29 mouse cellular contexts compared by ENCODE assay signal in the genomic region with DNA sequence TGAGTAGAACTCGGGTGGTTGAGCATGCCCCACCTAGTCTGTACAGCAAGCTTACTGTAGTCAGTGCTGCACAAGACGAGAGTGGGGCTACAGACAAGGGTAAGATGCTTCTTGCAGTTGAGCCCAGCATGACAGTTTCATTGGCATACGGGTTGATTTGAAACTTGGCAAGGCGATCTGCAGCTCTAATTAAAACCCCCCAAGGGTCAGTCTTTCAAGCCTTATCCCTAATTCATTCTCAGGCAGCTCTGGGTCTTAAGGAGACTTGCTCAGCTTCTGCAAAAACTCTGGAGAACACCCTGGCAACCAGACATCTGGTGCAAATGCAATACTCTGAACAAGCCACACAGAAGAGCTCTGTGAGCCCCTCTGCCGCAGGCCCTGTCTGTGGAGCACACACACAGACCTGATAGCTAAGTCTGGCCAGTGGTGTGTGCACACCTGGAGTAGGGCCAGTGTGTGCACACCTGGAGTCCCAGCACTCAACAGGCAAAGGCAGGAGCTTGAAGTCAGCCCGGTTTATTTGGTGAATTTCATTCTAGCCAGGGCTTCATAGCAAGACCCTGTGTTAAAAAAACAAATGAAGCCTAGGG. TPM values are rescaled to one million over a fixed set of nuclear protein-coding genes. Genes with fewer than 3 reads are reported as not detected.
A peak's percentile ranks its signal among the peaks of the same experiment; 100 is the strongest.
DNase-seq lines count a peak whose midpoint lies in the region; ATAC-seq lines count a peak whose summit lies in the region.
"Had no signal": no experiment of that assay in that cellular context is flagged by ENCODE, and none has a peak within 500 bp of the region (broad histone marks: within the 10 kb centered on the region; RNA-seq: fewer than 3 reads in every experiment).

No protein-coding gene starts in this region.

- no peak overlapping the region for H3K9ac ChIP-seq in forebrain, embryonic 16.5 days (replicated peaks; ENCODE audit: low read depth, low read length)
- H3K9ac ChIP-seq in midbrain, embryonic 14.5 days (replicated peaks; ENCODE audit: low read length), result no peak overlapping the region
- H3K9ac ChIP-seq: embryonic facial prominence, embryonic 15.5 days; forebrain, embryonic 13.5 days; heart, embryonic 13.5 days; intestine, embryonic 15.5 days; liver, embryonic 14.5 days; neural tube, embryonic 13.5 days had no signal

- peaks cover 10% of the 10 kb centered on the region for H3K4me1 ChIP-seq in forebrain, embryonic 16.5 days (replicated peaks; ENCODE audit: control insufficient read depth, insufficient read depth, low read length)
- H3K4me1 ChIP-seq in forebrain, embryonic 10.5 days, result peaks cover 27% of the 10 kb centered on the region
- peaks cover 8% of the 10 kb centered on the region for H3K4me1 ChIP-seq in midbrain, embryonic 14.5 days (ENCODE audit: control insufficient read depth, insufficient read depth, low read length)
- peaks cover 26% of the 10 kb centered on the region for H3K4me1 ChIP-seq in midbrain, embryonic 10.5 days

- intact Hi-C loops in left cerebral cortex, postnatal 4 days (cut with DNase I), result loop anchor here (5.0 kb wide), 1 partner anchor 48 kb away; the partner anchor contains the start of gene Kras
- intact Hi-C loops in left cerebral cortex, postnatal 25 days (cut with DNase I), result no loop called here

- no peak overlapping the region for H3K4me3 ChIP-seq in forebrain, embryonic 16.5 days (replicated peaks; ENCODE audit: low read length)
- no peak overlapping the region for H3K4me3 ChIP-seq in forebrain, embryonic 10.5 days
- H3K4me3 ChIP-seq in midbrain, embryonic 14.5 days (replicated peaks; ENCODE audit: low read depth, low read length), result no peak overlapping the region
- no peak overlapping the region for H3K4me3 ChIP-seq in midbrain, embryonic 10.5 days
- H3K4me3 ChIP-seq: embryonic facial prominence, embryonic 10.5 days; embryonic facial prominence, embryonic 15.5 days; forebrain, embryonic 13.5 days; gastrocnemius, adult 2 months; heart, adult 2 months; heart, embryonic 13.5 days; intestine, embryonic 15.5 days; layer of hippocampus, adult 2 months; left cerebral cortex, adult 2 months; neural tube, embryonic 13.5 days had no signal

- no peak overlapping the region for H3K4me2 ChIP-seq in forebrain, embryonic 16.5 days (ENCODE audit: low read length)
- H3K4me2 ChIP-seq in midbrain, embryonic 14.5 days (ENCODE audit: low read length), result no peak overlapping the region
- H3K4me2 ChIP-seq: embryonic facial prominence, embryonic 15.5 days; forebrain, embryonic 13.5 days; heart, embryonic 13.5 days; intestine, embryonic 15.5 days; neural tube, embryonic 13.5 days had no signal

- no peaks in the 10 kb centered on the region for H3K27me3 ChIP-seq in forebrain, embryonic 16.5 days (replicated peaks; ENCODE audit: control insufficient read depth, insufficient read depth, low read length)
- H3K27me3 ChIP-seq in forebrain, embryonic 10.5 days (ENCODE audit: poor library complexity, severe bottlenecking), result peaks cover 17% of the 10 kb centered on the region; the same call in 1 of the 2 replicates
- H3K27me3 ChIP-seq in midbrain, embryonic 14.5 days (ENCODE audit: control insufficient read depth, insufficient read depth, low read length), result no peaks in the 10 kb centered on the region
- peaks cover 15% of the 10 kb centered on the region for H3K27me3 ChIP-seq in midbrain, embryonic 10.5 days (ENCODE audit: low read depth, poor library complexity, severe bottlenecking)
- H3K27me3 ChIP-seq: embryonic facial prominence, embryonic 15.5 days; forebrain, embryonic 13.5 days; intestine, embryonic 15.5 days; neural tube, embryonic 13.5 days had no signal

- ATAC-seq in forebrain, embryonic 16.5 days, result peak; percentile 24; the same call in 1 of the 2 replicates
- no peak for ATAC-seq in midbrain, embryonic 14.5 days (ENCODE audit: low FRiP score, low TSS enrichment)
- ATAC-seq: forebrain, embryonic 13.5 days; intestine, embryonic 15.5 days had no signal

- DNase-seq in forebrain, embryonic 10.5 days (ENCODE audit: extremely low spot score, low spot score), result no peak
- peak; percentile 14 for DNase-seq in left cerebral cortex, postnatal 4 days
- DNase-seq in left cerebral cortex, postnatal 25 days (ENCODE audit: low spot score in 2 of 2), result no peak
- DNase-seq in midbrain, embryonic 14.5 days, result peak; percentile 34
- DNase-seq in midbrain, embryonic 10.5 days (ENCODE audit: low spot score), result no peak
- DNase-seq in retina, postnatal 1 day, result no peak
- DNase-seq: adrenal gland, postnatal 25 days; cerebellum, adult 18-20 months; cerebellum, postnatal 25 days; gastrocnemius, adult 2 months; gastrocnemius, postnatal 36 days; heart, adult 2 months; heart, postnatal 10 days; kidney, adult 2 months; kidney, postnatal 36 days; liver; lung, postnatal 10 days; thymus, adult 2 months; thymus, postnatal 36 days had no signal

- H3K36me3 ChIP-seq in forebrain, embryonic 16.5 days (ENCODE audit: control insufficient read depth, insufficient read depth), result no peaks in the 10 kb centered on the region
- H3K36me3 ChIP-seq in forebrain, embryonic 10.5 days (replicated peaks), result no peaks in the 10 kb centered on the region
- H3K36me3 ChIP-seq in midbrain, embryonic 14.5 days (ENCODE audit: control insufficient read depth, insufficient read depth, low read length), result no peaks in the 10 kb centered on the region
- no peaks in the 10 kb centered on the region for H3K36me3 ChIP-seq in midbrain, embryonic 10.5 days
- H3K36me3 ChIP-seq: embryonic facial prominence, embryonic 10.5 days; embryonic facial prominence, embryonic 15.5 days; heart, embryonic 13.5 days; intestine, embryonic 15.5 days; neural tube, embryonic 13.5 days had no signal

- 29% methylated on average over 6 of the region's 6 CpGs for WGBS in forebrain, embryonic 16.5 days
- 55% methylated on average over 6 of the region's 6 CpGs for WGBS in forebrain, embryonic 10.5 days
- WGBS in midbrain, embryonic 14.5 days, result 51% methylated on average over 6 of the region's 6 CpGs
- 58% methylated on average over 6 of the region's 6 CpGs for WGBS in midbrain, embryonic 10.5 days

- H3K27ac ChIP-seq in forebrain, embryonic 16.5 days (ENCODE audit: low read length), result no peak overlapping the region
- no peak overlapping the region for H3K27ac ChIP-seq in forebrain, embryonic 10.5 days
- H3K27ac ChIP-seq in midbrain, embryonic 14.5 days (replicated peaks; ENCODE audit: low read depth, low read length), result no peak overlapping the region
- no peak overlapping the region for H3K27ac ChIP-seq in midbrain, embryonic 10.5 days (replicated peaks)
- H3K27ac ChIP-seq: embryonic facial prominence, embryonic 10.5 days; embryonic facial prominence, embryonic 15.5 days; forebrain, embryonic 13.5 days; gastrocnemius, adult 2 months; heart, adult 2 months; heart, embryonic 13.5 days; intestine, embryonic 15.5 days; layer of hippocampus, adult 2 months; left cerebral cortex, adult 2 months; liver, embryonic 14.5 days; neural tube, embryonic 13.5 days had no signal

- H3K9me3 ChIP-seq in forebrain, embryonic 16.5 days (ENCODE audit: control insufficient read depth, low read length), result no peaks in the 10 kb centered on the region
- H3K9me3 ChIP-seq in forebrain, embryonic 10.5 days, result no peaks in the 10 kb centered on the region
- no peaks in the 10 kb centered on the region for H3K9me3 ChIP-seq in midbrain, embryonic 14.5 days (ENCODE audit: control insufficient read depth, low read length)
- no peaks in the 10 kb centered on the region for H3K9me3 ChIP-seq in midbrain, embryonic 10.5 days (replicated peaks)
- H3K9me3 ChIP-seq: embryonic facial prominence, embryonic 10.5 days; embryonic facial prominence, embryonic 15.5 days; forebrain, embryonic 13.5 days; heart, embryonic 13.5 days; intestine, embryonic 15.5 days; neural tube, embryonic 13.5 days had no signal

RNA-seq across cellular contexts. Expression of gene Kras, which starts 50.3 kb away (rescaled TPM):
- polyA plus RNA-seq in forebrain, embryonic 16.5 days (2015; fragmentation: Nextera tagmentation; extraction: Ambion mirVana), result 127 and 130 TPM in 2 replicates
- polyA plus RNA-seq in forebrain, embryonic 10.5 days (2016; fragmentation: Nextera tagmentation; extraction: Ambion mirVana), result 93.1 and 103 TPM in 2 replicates
- 10 to 100 TPM; 96.4 to 98.4 TPM for total RNA-seq in left cerebral cortex, postnatal 4 days (2021)
- total RNA-seq in left cerebral cortex, postnatal 25 days (2021), result 10 to 100 TPM; 79.2 to 84.0 TPM
- polyA plus RNA-seq in midbrain, embryonic 14.5 days (2014; fragmentation: Nextera tagmentation; extraction: Ambion mirVana), result 115 and 120 TPM in 2 replicates
- 97.6 and 102 TPM in 2 replicates for polyA plus RNA-seq in midbrain, embryonic 10.5 days (2016; fragmentation: Nextera tagmentation; extraction: Ambion mirVana)

Comparison
In these comparisons a context has a peak if more than half of its experiments do, and no peak if none do; other contexts are left out.
1. DNase-seq: peak in left cerebral cortex, postnatal 4 days (single experiment) and midbrain, embryonic 14.5 days (single experiment); none in forebrain, embryonic 10.5 days (single experiment), left cerebral cortex, postnatal 25 days (0 of 2), midbrain, embryonic 10.5 days (single experiment) and retina, postnatal 1 day (single experiment).